Mouse (Mus musculus) urinary bladder, postnatal 36 days (tissue): ENCODE results near the gene 1700080E11Rik.
"Not testable (repeated sequence)": the region's sequence is repeated elsewhere in the genome, so short reads cannot be mapped to it uniquely, and the experiment has no call there.

Experiments
- DNase-seq, 2 experiments: peaks; one replicate each; pipeline ENCODE4 v3.0.0; 2022; ENCODE audit warnings: low spot score in 2 of 2, mixed read lengths in 1 of 2

The 1700080E11Rik gene

GRCm38 (mm10) chr9:105144992-105145391, at the start of gene 1700080E11Rik:
Gene 1700080E11Rik (minus strand): TSS chr9:105145092.
- no peak for DNase-seq

GRCm38 (mm10) chr9:105186725-105187124, 41.8 kb upstream of the 1700080E11Rik start:
- DNase-seq: no peak

GRCm38 (mm10) chr9:105182392-105182791, 37.5 kb upstream of the 1700080E11Rik start:
- DNase-seq: no peak

GRCm38 (mm10) chr9:105139204-105139603, 5.7 kb downstream of the 1700080E11Rik start:
- no peak for DNase-seq

- DNase-seq: no peak
These were observed 8.5 kb downstream of the 1700080E11Rik start for GRCm38 (mm10) chr9:105136404-105136803.

- DNase-seq: no peak
These were observed 10.4 kb downstream of the 1700080E11Rik start for GRCm38 (mm10) chr9:105134536-105134935.

- DNase-seq: no peak
These were observed 12.9 kb downstream of the 1700080E11Rik start for GRCm38 (mm10) chr9:105132002-105132367.

GRCm38 (mm10) chr9:105131253-105132001, 13.5 kb downstream of the 1700080E11Rik start, which contains the start of gene Nudt16:
Gene Nudt16 (minus strand): TSS chr9:105131824.
- peak; percentile 86 to 92 for DNase-seq

- no peak for DNase-seq
These were observed 14.6 kb downstream of the 1700080E11Rik start for GRCm38 (mm10) chr9:105130331-105130730.

- not testable (repeated sequence) for DNase-seq
These were observed 19.7 kb downstream of the 1700080E11Rik start for GRCm38 (mm10) chr9:105125206-105125605.

GRCm38 (mm10) chr9:105103893-105104292, 41.0 kb downstream of the 1700080E11Rik start:
- DNase-seq: no peak

GRCm38 (mm10) chr9:105101911-105102310, 43.0 kb downstream of the 1700080E11Rik start:
- DNase-seq: no peak

- no peak for DNase-seq
These were observed 43.9 kb downstream of the 1700080E11Rik start for GRCm38 (mm10) chr9:105100807-105101570.
